Mouse (Mus musculus) E14TG2a.4 (cell line): ENCODE data around the gene Sorbs2.

ENCODE experiments used
- CTCF ChIP-seq: conservative IDR thresholded peaks from 2 replicates; pipeline ENCODE4 v1.5.1; 2014; ENCODE audit warnings: low read length
- NANOG ChIP-seq: IDR thresholded peaks from 2 replicates; pipeline ENCODE4 v1.6.1; 2014; ENCODE audit warnings: borderline replicate concordance, low read length, mixed read lengths
- POU5F1 ChIP-seq: IDR thresholded peaks from 2 replicates; pipeline ENCODE4 v1.6.1; 2014; ENCODE audit warnings: low read length, borderline replicate concordance

- TF ChIP-seq NANOG (no peak), CTCF (no peak), POU5F1 (no peak)
Measured at GRCm38 (mm10) chr8:45614610-45615009, 107.0 kb downstream of the Sorbs2 start.
